Mouse (Mus musculus) kidney, postnatal 25 days (tissue): ENCODE data around the gene Alg5.
"Not testable (repeated sequence)": the region's sequence is repeated elsewhere in the genome, so short reads cannot be mapped to it uniquely, and the experiment has no call there.

Source experiments
- DNase-seq, 2 experiments: peaks; one replicate each; pipeline ENCODE4 v3.0.0; 2021; ENCODE audit warnings: mixed read lengths in 2 of 2

Alg5 gene

DNA sequence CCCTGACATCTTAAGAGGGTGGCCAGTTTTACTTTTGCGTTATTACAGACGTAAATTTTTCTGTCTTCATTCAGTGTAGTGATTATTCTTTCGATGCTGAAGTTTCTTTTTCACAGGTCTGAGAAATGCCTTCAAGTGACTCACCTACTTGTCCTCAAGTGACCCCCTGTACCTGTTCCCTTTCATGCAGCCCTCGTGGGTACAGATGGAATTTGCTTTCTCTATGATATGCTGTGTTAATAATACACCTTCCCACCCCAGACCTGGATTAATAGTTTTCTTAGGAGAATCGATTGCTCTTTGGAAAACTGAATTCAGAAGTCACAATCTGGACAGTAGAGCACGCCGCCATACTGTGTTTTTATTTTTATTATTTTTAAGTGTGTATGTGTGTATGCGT lies 2.0 kb downstream of the Alg5 start:
- no peak for DNase-seq

- no peak for DNase-seq
Observed at GRCm38 (mm10) chr3:54741965-54742364, 6.6 kb downstream of the Alg5 start.

DNA sequence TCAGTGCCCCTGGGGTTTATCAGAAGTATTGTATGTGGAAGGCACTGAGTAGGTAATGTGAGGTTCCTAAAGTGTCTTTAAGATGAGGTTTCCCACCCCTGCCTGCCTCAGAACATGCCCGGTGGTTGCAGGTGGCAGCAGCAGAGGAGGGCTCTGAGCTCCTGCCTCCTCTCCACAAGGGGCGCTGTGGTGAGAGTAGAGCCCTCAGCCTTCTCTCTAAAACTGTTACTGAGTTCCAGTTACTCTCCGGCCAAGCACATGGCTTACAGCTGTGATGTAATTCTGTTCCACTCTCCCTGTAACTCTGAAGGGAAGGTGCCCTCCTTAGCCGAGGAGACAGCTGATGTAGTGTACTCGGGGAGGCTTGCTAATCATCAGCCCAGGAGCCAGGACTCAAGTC lies 10.5 kb downstream of the Alg5 start:
- DNase-seq: peak; percentile 33 to 43

- DNase-seq: no peak
Observed at GRCm38 (mm10) chr3:54753411-54753810, 18.1 kb downstream of the Alg5 start.

- peak; percentile 74 to 82 for DNase-seq
Observed at GRCm38 (mm10) chr3:54755145-54756041, 20.1 kb downstream of the Alg5 start, which contains the start of gene Smad9. TSS of gene Smad9 (plus strand) at chr3:54755582.

DNA sequence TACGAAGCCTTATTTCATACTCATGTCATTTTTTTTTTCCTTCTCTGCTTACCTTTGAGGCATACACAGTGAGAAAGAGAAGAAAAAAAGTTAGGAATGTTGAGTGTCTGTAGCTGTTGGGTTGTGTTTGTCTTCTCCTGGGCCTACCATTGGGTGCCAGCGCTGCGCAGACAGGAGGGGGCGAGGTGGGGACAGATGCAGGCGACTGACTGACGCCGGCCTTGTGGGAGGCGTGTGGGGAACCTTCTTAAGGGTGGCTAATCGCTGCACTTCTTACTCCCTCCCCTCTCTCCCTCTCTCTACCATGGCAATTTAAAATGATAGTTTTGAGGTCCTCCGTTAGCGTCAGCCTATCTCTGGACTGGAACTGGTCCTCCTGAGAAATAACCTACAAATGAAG lies 20.7 kb downstream of the Alg5 start:
- peak; percentile 11 to 47 for DNase-seq

- DNase-seq: no peak
Observed at GRCm38 (mm10) chr3:54757446-54757845, 22.1 kb downstream of the Alg5 start.

GRCm38 (mm10) chr3:54759211-54759610 lies 23.9 kb downstream of the Alg5 start:
- no peak for DNase-seq

GRCm38 (mm10) chr3:54760321-54761115 lies 25.2 kb downstream of the Alg5 start:
- DNase-seq: no peak

DNA sequence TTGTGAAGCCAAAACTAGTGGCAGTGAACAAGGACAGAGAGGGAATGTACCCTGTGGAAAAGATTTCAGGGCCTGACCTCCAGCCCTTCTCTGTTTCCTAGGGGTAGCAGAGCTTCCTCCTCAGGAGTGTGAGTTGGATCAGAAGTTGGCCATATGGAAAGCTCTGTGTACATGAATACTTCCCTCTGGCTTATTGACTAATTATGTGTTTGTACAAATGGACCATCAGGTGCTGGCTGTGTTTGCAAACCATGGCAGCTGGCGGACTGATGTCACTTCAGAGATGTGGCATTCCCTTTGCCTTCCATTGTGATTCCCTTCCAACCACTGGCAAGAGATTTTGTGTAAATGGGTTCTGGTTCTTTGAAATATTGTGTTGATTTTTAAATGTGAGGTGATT lies 25.9 kb downstream of the Alg5 start:
- DNase-seq: no peak

DNA sequence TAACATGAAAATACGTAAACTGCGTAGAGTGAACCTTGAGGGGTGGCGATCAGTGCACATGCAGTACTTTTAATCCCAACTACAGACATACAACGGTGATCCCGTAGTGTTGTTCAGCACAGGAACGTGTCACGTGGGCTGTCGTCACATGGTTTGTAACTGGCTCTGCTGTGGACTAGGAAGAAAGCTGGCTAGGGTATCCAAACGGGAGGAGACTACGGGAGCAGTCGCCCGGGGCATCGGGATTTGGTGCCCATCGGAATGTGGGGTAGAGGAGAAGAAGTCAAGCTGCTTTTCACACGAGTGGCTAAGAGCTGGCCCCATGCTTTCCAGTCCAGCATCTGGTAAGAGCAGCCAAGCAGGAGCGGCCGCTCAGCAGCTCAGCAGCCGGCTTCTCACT lies 29.1 kb downstream of the Alg5 start:
- peak; percentile 58 to 60 for DNase-seq

DNA sequence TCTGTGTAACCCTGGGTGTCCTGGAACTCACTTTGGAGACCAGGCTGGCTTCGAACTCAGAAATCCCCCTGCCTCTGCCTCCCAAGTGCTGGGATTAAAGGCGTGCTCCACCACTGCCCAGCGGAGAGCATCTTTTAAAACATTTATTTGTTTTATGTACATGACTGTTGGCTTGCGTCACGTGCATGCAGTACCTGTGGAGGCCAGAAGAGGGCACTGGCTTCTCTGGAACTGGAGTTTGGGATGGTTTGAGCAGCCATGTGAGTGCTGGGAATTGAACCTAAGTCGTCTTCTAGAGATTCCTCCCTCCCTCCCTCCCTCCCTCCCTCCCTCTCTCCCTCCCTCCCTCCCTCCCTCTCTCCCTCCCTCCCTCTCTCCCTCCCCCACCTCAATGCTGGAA lies 30.2 kb downstream of the Alg5 start:
- DNase-seq: not testable (repeated sequence)

DNA sequence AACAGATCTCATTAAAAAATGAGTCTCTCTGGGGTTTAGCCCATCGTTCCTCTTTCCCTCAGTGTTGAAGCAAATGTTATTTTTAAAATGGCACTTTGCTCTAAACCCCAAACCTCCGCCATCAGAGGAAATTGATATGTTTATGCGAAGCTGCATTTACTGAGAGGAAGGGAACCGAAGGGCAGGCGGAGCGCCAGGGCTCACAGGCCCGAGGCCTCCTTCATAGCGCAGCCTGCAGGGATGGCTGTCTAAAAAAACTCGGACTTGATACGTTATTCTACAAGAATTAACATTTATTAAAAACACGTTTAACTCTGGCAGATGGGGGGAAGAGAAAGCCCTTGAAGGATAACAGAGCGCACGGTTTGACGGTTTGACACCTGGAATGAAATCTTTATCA lies 30.7 kb downstream of the Alg5 start:
- no peak for DNase-seq

GRCm38 (mm10) chr3:54766811-54767210 lies 31.5 kb downstream of the Alg5 start:
- DNase-seq: no peak

DNA sequence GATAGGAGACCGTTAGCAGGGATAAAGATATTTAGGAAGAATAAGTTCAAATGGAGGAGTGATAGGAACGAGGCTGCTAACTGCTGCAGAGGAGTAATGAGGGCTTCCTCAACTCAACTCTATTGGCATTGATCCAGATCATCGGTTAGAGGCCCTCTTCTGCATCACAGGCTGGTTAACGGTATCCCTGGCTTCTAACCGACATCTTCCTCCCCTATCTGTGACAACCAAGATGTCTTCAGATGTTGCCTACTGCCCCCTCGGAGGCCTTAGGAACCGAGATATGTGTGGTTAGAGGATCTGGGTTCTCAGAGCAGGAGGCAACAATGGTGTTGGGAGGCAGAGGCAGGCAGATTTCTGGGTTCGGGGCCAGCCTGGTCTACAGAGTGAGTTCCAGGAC lies 33.3 kb downstream of the Alg5 start:
- DNase-seq: no peak

- no peak for DNase-seq
Observed at GRCm38 (mm10) chr3:54769349-54770275, 34.3 kb downstream of the Alg5 start.

- no peak for DNase-seq
Observed at GRCm38 (mm10) chr3:54773613-54774012, 38.3 kb downstream of the Alg5 start.

DNA sequence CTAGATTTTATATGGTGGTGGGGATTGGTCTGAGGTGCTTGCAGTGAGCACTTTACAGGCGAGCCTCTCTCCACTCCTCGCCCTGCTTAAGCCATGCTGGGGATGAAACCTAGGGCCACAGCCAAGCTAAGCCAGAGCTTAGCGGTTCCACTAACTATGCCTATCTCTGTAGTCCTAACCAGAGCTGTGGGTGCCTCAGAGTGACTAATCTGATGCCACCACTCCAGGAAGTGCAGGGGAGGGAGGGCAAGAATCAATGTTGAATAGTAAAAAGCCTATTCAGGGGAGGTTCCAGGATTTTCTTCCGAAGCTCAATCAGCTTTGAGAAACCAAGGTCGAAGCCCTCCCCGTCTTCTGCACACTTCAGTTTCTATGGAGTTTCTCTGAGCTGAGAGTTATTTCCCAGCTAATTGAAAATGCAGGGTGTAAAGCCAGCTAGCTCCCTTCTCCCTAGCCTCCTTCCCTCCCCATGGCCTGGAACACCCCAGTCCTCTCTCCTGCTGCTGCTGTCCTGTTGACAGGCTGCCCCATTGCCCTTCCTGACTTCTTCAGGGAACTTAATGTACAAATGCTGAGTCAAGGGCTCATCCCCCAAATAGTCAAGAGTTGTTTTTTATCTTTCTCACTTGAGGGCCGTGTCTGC lies 40.8 kb downstream of the Alg5 start:
- no peak for DNase-seq

DNA sequence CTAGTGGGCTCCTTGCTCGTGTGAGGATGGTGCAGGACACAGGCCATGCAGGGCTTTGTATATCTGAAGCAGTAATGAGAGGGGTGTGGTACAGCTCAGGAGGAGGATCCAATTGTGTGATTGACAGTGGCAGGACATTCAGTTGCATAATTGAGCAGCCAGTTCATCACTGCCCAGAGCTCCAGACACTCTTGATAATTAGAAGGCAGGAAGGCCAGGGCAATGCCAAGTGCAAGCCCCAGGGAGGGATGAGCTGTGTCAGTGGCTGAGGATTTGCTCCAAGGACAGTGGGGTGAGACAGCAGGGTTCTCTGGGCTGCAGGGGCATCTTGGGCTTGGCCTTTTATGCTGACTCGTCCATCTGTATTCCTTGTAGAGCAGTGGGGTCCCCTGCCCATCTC lies 55.3 kb downstream of the Alg5 start:
- no peak for DNase-seq

GRCm38 (mm10) chr3:54791822-54792677 lies 56.7 kb downstream of the Alg5 start:
- DNase-seq: no peak

- no peak for DNase-seq
Observed at GRCm38 (mm10) chr3:54793762-54794161, 58.4 kb downstream of the Alg5 start.
